Mouse (Mus musculus) brain, embryonic 14.5 days (tissue): ENCODE data around the gene Kcnh3.

Experiments used
- CTCF ChIP-seq: fragments of 200-500 bp; IDR thresholded peaks from 2 replicates; pipeline ENCODE4 v1.5.1; 2012; ENCODE audit warnings: inconsistent platforms, mild to moderate bottlenecking, moderate library complexity, borderline replicate concordance; ENCODE audit not compliant: insufficient read depth, insufficient read length; ENCODE audit errors: extremely low read depth
- POLR2A ChIP-seq: fragments of 200-500 bp; IDR thresholded peaks from 2 replicates; pipeline ENCODE4 v1.6.1; 2012; ENCODE audit warnings: mild to moderate bottlenecking, inconsistent platforms, borderline replicate concordance; ENCODE audit not compliant: poor library complexity, insufficient read depth, insufficient read length, severe bottlenecking; ENCODE audit errors: extremely low read depth

DNA sequence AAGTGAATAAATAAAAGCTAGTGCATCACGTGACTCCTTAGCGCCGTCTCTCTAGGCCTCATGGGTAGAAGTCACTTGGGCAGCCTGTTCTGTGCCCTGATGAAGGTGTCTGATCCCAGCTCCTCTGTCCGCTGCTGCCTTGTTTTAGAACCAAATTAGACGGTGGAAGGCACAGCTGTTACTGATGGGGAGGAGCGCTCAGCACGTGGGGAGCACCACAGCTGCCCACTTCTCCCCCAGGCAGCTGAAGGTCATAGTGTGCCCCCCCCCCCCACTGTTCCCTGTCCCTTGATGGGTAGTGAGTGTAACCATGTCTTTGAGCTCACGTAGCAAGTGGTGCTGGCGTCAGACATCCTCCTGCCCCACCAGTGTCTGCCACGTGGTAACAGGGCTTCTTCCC lies 11.5 kb upstream of the Kcnh3 start:
- no peak for TF ChIP-seq POLR2A
- TF ChIP-seq CTCF: no peak
